Mouse (Mus musculus) midbrain, embryonic 15.5 days (tissue): ENCODE results near the gene Anxa2. TPM values are rescaled to one million over a fixed set of nuclear protein-coding genes. Genes with fewer than 3 reads are reported as not detected.

ENCODE experiments used
- microRNA-seq: library from miRNA; unstranded; fragments of <30 nt; microRNA quantifications from one replicate; pipeline ENCODE4, GENCODE M21; 2016
- polyA plus RNA-seq: library from polyadenylated mRNA; unstranded; fragments of >200 nt; fragmentation: Nextera tagmentation; extraction: Ambion mirVana; gene quantifications from 2 replicates; pipeline ENCODE4 v1.2.1, GENCODE M21; 2015

The Anxa2 gene
- polyA plus RNA-seq, 1 experiment from 2014 or later, result 123 TPM

Small RNA genes within 50 kb of the gene (microRNA-seq; reads per million reads assigned to microRNA genes)
- gene Mir3109, result 0.74 reads per million

Other genes with a start within 250 kb of the Anxa2 start
- gene Ice2, start 55.7 kb upstream of the Anxa2 start, polyA plus RNA-seq, result 9.0 and 11.0 TPM in 2 replicates